Mouse (Mus musculus) liver, embryonic 16.5 days (tissue): ENCODE results near the gene Fchsd2. TPM values are rescaled to one million over a fixed set of nuclear protein-coding genes. Genes with fewer than 3 reads are reported as not detected.

Experiments used
- ATAC-seq: fragments of 200-750 bp; cut with Nextera tagmentation; 2 replicates; pipeline ENCODE4 v1.8.0; 2017; ENCODE audit warnings: low read depth, mild to moderate bottlenecking, moderate number of reproducible peaks, moderate library complexity
- H3K27ac ChIP-seq: fragments of 300-500 bp; sonication (generic); 2 replicates; pipeline ENCODE4 v1.5.1; 2014; ENCODE audit warnings: mild to moderate bottlenecking, low read length
- H3K27me3 ChIP-seq: fragments of 300-500 bp; sonication (generic); 2 replicates; pipeline ENCODE4 v1.6.1; 2014; ENCODE audit warnings: low read depth, low read length, mixed read lengths; ENCODE audit not compliant: control insufficient read depth, insufficient read depth
- H3K36me3 ChIP-seq: fragments of 300-500 bp; sonication (generic); 2 replicates; pipeline ENCODE4 v1.6.1; 2014; ENCODE audit warnings: mild to moderate bottlenecking; ENCODE audit not compliant: control insufficient read depth, insufficient read depth
- H3K4me1 ChIP-seq: fragments of 300-500 bp; sonication (generic); 2 replicates; pipeline ENCODE4 v1.6.1; 2014; ENCODE audit warnings: low read depth, low read length, mixed read lengths; ENCODE audit not compliant: control insufficient read depth
- H3K4me2 ChIP-seq: fragments of 300-500 bp; sonication (generic); 2 replicates; pipeline ENCODE4 v1.6.1; 2014; ENCODE audit warnings: low read depth, low read length, mixed read lengths
- H3K4me3 ChIP-seq: fragments of 300-500 bp; sonication (generic); 2 replicates; pipeline ENCODE4 v1.5.1; 2014; ENCODE audit warnings: low read depth, mild to moderate bottlenecking, low read length
- H3K9ac ChIP-seq: fragments of 300-500 bp; sonication (generic); 2 replicates; pipeline ENCODE4 v1.6.1; 2014; ENCODE audit warnings: low read depth, low read length
- H3K9me3 ChIP-seq: fragments of 300-500 bp; sonication (generic); replicated peaks from 2 replicates; pipeline ENCODE4 v1.6.1; 2016; ENCODE audit warnings: low read length; ENCODE audit not compliant: control insufficient read depth
- WGBS: fragments of 180-500 bp; shearing (Covaris S2); extraction: QIAGEN DNeasy Blood & Tissue Kit; methylation state at CpG from one replicate; pipeline ENCODE4 v1.1.7; 2014; ENCODE audit not compliant: insufficient replicate concordance; 5-methylcytosine and 5-hydroxymethylcytosine counted together
- polyA plus RNA-seq: library from polyadenylated mRNA; unstranded; fragments of >200 nt; fragmentation: Nextera tagmentation; extraction: Ambion mirVana; gene quantifications from 2 replicates; pipeline ENCODE4 v1.2.1, GENCODE M21; 2015

Gene Fchsd2
- polyA plus RNA-seq, 1 experiment from 2014 or later = 5.9 TPM

- 77% methylated on average over 5 of the region's 5 CpGs for WGBS
- no peak overlapping the region for H3K9ac ChIP-seq
Observed at GRCm38 (mm10) chr7:101332045-101332831, 239.6 kb downstream of the Fchsd2 start.

More at GRCm38 (mm10) chr7:101332045-101332831, 239.6 kb downstream of the Fchsd2 start:
- ATAC-seq = peak; percentile 60
- H3K27me3 ChIP-seq = no peaks in the 10 kb centered on the region
- no peaks in the 10 kb centered on the region for H3K9me3 ChIP-seq
- 0 out of 2 replicates have a peak overlapping the region, but pooled peaks have one; percentile 32 for H3K27ac ChIP-seq
- peaks cover 22% of the 10 kb centered on the region for H3K4me1 ChIP-seq
- H3K4me3 ChIP-seq = no peak overlapping the region
- no peak overlapping the region for H3K4me2 ChIP-seq
- H3K36me3 ChIP-seq = no peaks in the 10 kb centered on the region

Other genes with a start within 250 kb of the Fchsd2 start
- gene Relt, start 229.4 kb upstream of the Fchsd2 start, polyA plus RNA-seq = 15.8 and 16.3 TPM in 2 replicates
- 0.57 and 0.87 TPM in 2 replicates for gene Arhgef17, start 160.8 kb upstream of the Fchsd2 start, polyA plus RNA-seq
- 4.9 and 6.3 TPM in 2 replicates for gene P2ry6, start 118.2 kb upstream of the Fchsd2 start, polyA plus RNA-seq
- 2.2 and 3.2 TPM in 2 replicates for gene P2ry2, start 80.0 kb upstream of the Fchsd2 start, polyA plus RNA-seq
- 7.2 and 7.6 TPM in 2 replicates for gene Atg16l2, start 209.4 kb downstream of the Fchsd2 start, polyA plus RNA-seq
- gene Stard10, start 224.2 kb downstream of the Fchsd2 start, polyA plus RNA-seq = 128 and 142 TPM in 2 replicates